Comparison of ENCODE assay signal across 8 mouse cellular contexts in genomic region chr5:23617104-23617415, GRCm38 (mm10).
DNase-seq lines count a peak whose midpoint lies in the region; ATAC-seq and TF ChIP-seq lines count a peak whose summit lies in the region.

No protein-coding gene starts in this region.

- no peak for TF ChIP-seq POLR2A in lung, adult 2 months (IDR thresholded peaks at IDR 0.05; ENCODE audit: borderline replicate concordance, extremely low read depth, low read depth, low read length)
- no peak for TF ChIP-seq POLR2A in myocyte (IDR thresholded peaks at IDR 0.05; ENCODE audit: insufficient read length, low read depth)

- peaks cover 27% of the 10 kb centered on the region for H3K79me2 ChIP-seq in myocyte (ENCODE audit: control insufficient read depth, insufficient read depth)

- peak overlapping the region; percentile 53 for H3K4me2 ChIP-seq in forebrain, embryonic 16.5 days (ENCODE audit: low read length)
- H3K4me2 ChIP-seq in limb, embryonic 13.5 days (replicated peaks): peak overlapping the region; percentile 71
- H3K4me2 ChIP-seq in myocyte (ENCODE audit: low read depth): peak overlapping the region; percentile 90

- H3K36me3 ChIP-seq in embryonic facial prominence, embryonic 10.5 days (replicated peaks): peaks cover 3% of the 10 kb centered on the region; the same call in 1 of the 2 replicates
- H3K36me3 ChIP-seq in forebrain, embryonic 16.5 days (ENCODE audit: control insufficient read depth, insufficient read depth): no peaks in the 10 kb centered on the region
- H3K36me3 ChIP-seq in limb, embryonic 13.5 days: no peaks in the 10 kb centered on the region; the same call in 1 of the 2 replicates
- no peaks in the 10 kb centered on the region for H3K36me3 ChIP-seq in myocyte (ENCODE audit: control insufficient read depth, insufficient read depth)

- peak; percentile 51 for DNase-seq in lung, adult 2 months
- DNase-seq in lung, postnatal 4 days: no peak
- DNase-seq in embryonic facial prominence, embryonic 10.5 days (ENCODE audit: low spot score): no peak
- no peak for DNase-seq in layer of hippocampus, adult 8-10 months (ENCODE audit: low spot score in 2 of 2)

- TF ChIP-seq CTCF in lung, adult 2 months (IDR thresholded peaks at IDR 0.05; ENCODE audit: insufficient read depth, low read length): no peak

- no peak overlapping the region for H3ac ChIP-seq in myocyte (ENCODE audit: control insufficient read depth, insufficient read length)

- H3K27me3 ChIP-seq in embryonic facial prominence, embryonic 10.5 days (replicated peaks; ENCODE audit: low read depth, poor library complexity, severe bottlenecking): no peaks in the 10 kb centered on the region
- H3K27me3 ChIP-seq in forebrain, embryonic 16.5 days (replicated peaks; ENCODE audit: control insufficient read depth, insufficient read depth, low read length): no peaks in the 10 kb centered on the region
- H3K27me3 ChIP-seq in limb, embryonic 13.5 days: no peaks in the 10 kb centered on the region
- no peaks in the 10 kb centered on the region for H3K27me3 ChIP-seq in myocyte (ENCODE audit: control insufficient read depth, insufficient read depth, insufficient read length)

- H3K4me1 ChIP-seq in lung, adult 2 months (ENCODE audit: control insufficient read depth, insufficient read depth, low read length): peaks cover 6% of the 10 kb centered on the region; the same call in 1 of the 2 replicates
- H3K4me1 ChIP-seq in embryonic facial prominence, embryonic 10.5 days: peaks cover 17% of the 10 kb centered on the region; the same call in 1 of the 2 replicates
- H3K4me1 ChIP-seq in forebrain, embryonic 16.5 days (replicated peaks; ENCODE audit: control insufficient read depth, insufficient read depth, low read length): peaks cover 10% of the 10 kb centered on the region
- peaks cover 12% of the 10 kb centered on the region for H3K4me1 ChIP-seq in limb, embryonic 13.5 days

- ATAC-seq in forebrain, embryonic 16.5 days: peak; percentile 49
- no peak for ATAC-seq in limb, embryonic 13.5 days (ENCODE audit: low FRiP score, low read depth)
- no peak for ATAC-seq in frontal cortex, adult (ENCODE audit: low TSS enrichment)

- no peaks in the 10 kb centered on the region for H3K9me3 ChIP-seq in embryonic facial prominence, embryonic 10.5 days
- no peaks in the 10 kb centered on the region for H3K9me3 ChIP-seq in forebrain, embryonic 16.5 days (ENCODE audit: control insufficient read depth, low read length)
- H3K9me3 ChIP-seq in limb, embryonic 13.5 days: no peaks in the 10 kb centered on the region

- H3K27ac ChIP-seq in embryonic facial prominence, embryonic 10.5 days (replicated peaks): peak overlapping the region; percentile 88
- H3K27ac ChIP-seq in forebrain, embryonic 16.5 days (ENCODE audit: low read length): peak overlapping the region; percentile 92
- H3K27ac ChIP-seq in limb, embryonic 13.5 days: peak overlapping the region; percentile 80

- H3K4me3 ChIP-seq in lung, adult 2 months (replicated peaks; ENCODE audit: extremely low read depth, low read depth, low read length): peak overlapping the region; percentile 65
- H3K4me3 ChIP-seq in embryonic facial prominence, embryonic 10.5 days: peak overlapping the region; percentile 57
- H3K4me3 ChIP-seq in forebrain, embryonic 16.5 days (replicated peaks; ENCODE audit: low read length): peak overlapping the region; percentile 64
- peak overlapping the region; percentile 52 for H3K4me3 ChIP-seq in limb, embryonic 13.5 days
- peak overlapping the region; percentile 32 for H3K4me3 ChIP-seq in myocyte

- H3K9ac ChIP-seq in forebrain, embryonic 16.5 days (replicated peaks; ENCODE audit: low read depth, low read length): peak overlapping the region; percentile 59
- peak overlapping the region; percentile 71 for H3K9ac ChIP-seq in limb, embryonic 13.5 days

- WGBS in lung, adult 2 months: under 1% methylated on average over 5 of the region's 5 CpGs
- WGBS in embryonic facial prominence, embryonic 10.5 days: 58% methylated on average over 5 of the region's 5 CpGs
- WGBS in forebrain, embryonic 16.5 days: 9% methylated on average over 5 of the region's 5 CpGs
- 26% methylated on average over 5 of the region's 5 CpGs for WGBS in limb, embryonic 13.5 days

TF ChIP-seq in myocyte, 11 proteins besides CTCF, POLR2A, EP300 and RAD21:
- no peak for TF ChIP-seq MYOG (IDR thresholded peaks at IDR 0.05; ENCODE audit: control insufficient read depth in 1 of 3, insufficient read depth in 1 of 3, insufficient read length in 2 of 3, low read depth in 2 of 3)
- no peak for TF ChIP-seq USF1 (IDR thresholded peaks at IDR 0.05; ENCODE audit: low read depth)
- TF ChIP-seq TCF3 (IDR thresholded peaks at IDR 0.05; ENCODE audit: insufficient read length, low read depth): no peak
- no peak for TF ChIP-seq REST (IDR thresholded peaks at IDR 0.05; ENCODE audit: insufficient read depth, insufficient read length)
- no peak for TF ChIP-seq SRF (IDR thresholded peaks at IDR 0.05; ENCODE audit: control insufficient read depth, insufficient read length, low read depth)
- no peak for TF ChIP-seq MAX (IDR thresholded peaks at IDR 0.05; ENCODE audit: low read depth)
- TF ChIP-seq MYOD1 (IDR thresholded peaks at IDR 0.05; ENCODE audit: control insufficient read depth in 1 of 3, insufficient read length in 2 of 3, low read depth in 2 of 3): no peak
- no peak for TF ChIP-seq POLR2AphosphoS2 (IDR thresholded peaks at IDR 0.05; ENCODE audit: insufficient read length, low read depth)
TF ChIP-seq in myocyte: peak in this region for 0.
